Mouse (Mus musculus) mouse embryonic stem cell (cell line): ENCODE measurements at regions not wholly inside any gene's neighbourhood (a gene's known extent, or its start where the extent isn't known, plus 50 kb on each side); places are given as distances from the start of the nearest gene placed in this dataset.
"Not testable (repeated sequence)": the region's sequence is repeated elsewhere in the genome, so short reads cannot be mapped to it uniquely, and the experiment has no call there.

Source experiments
- in situ Hi-C, 2 experiments: fragments of 300-500 bp; cut with MboI; formaldehyde crosslinking; loops; 1 replicate in 1 of 2; 3 replicates in 1 of 2; pipeline ENCODE4 v1.14.3; 2019 to 2020; ENCODE audit warnings: low sequenced_read_pairs in 2 of 2, low pct_unique_long_range_greater_than_20kb in 1 of 2, mixed read lengths in 1 of 2; ENCODE audit not compliant: unreplicated experiment in 1 of 2

GRCm38 (mm10) chr12:51143196-51143595 is 204.7 kb upstream of the G2e3 start:
- in situ Hi-C loops = no loop called here

- in situ Hi-C loops = not testable (repeated sequence)
These were observed 214.2 kb upstream of the G2e3 start for GRCm38 (mm10) chr12:51133676-51134075.

GRCm38 (mm10) chr12:51128274-51128673 is 219.6 kb upstream of the G2e3 start:
- in situ Hi-C loops = no loop called here

- in situ Hi-C loops = no loop called here
These were observed 229.1 kb upstream of the G2e3 start for GRCm38 (mm10) chr12:51118781-51119180.

GRCm38 (mm10) chr12:51118021-51118694 is 229.7 kb upstream of the G2e3 start:
- in situ Hi-C loops = no loop called here

GRCm38 (mm10) chr12:51117436-51118020 is 230.3 kb upstream of the G2e3 start:
- in situ Hi-C loops = no loop called here

GRCm38 (mm10) chr12:51111811-51112210 is 236.1 kb upstream of the G2e3 start:
- in situ Hi-C loops = no loop called here

- in situ Hi-C loops = no loop called here
These were observed 239.8 kb upstream of the G2e3 start for GRCm38 (mm10) chr12:51108044-51108443.

- in situ Hi-C loops = no loop called here
These were observed 244.3 kb upstream of the G2e3 start for GRCm38 (mm10) chr12:51103541-51104042.

- in situ Hi-C loops = no loop called here
These were observed 246.2 kb upstream of the G2e3 start for GRCm38 (mm10) chr12:51101636-51102035.

- in situ Hi-C loops = no loop called here
These were observed 247.0 kb upstream of the G2e3 start for GRCm38 (mm10) chr12:51100868-51101267.

GRCm38 (mm10) chr12:51095974-51096373 is 251.9 kb upstream of the G2e3 start:
- in situ Hi-C loops = no loop called here

- in situ Hi-C loops = no loop called here
These were observed 258.5 kb upstream of the G2e3 start for GRCm38 (mm10) chr12:51089324-51089723.

GRCm38 (mm10) chr12:51081809-51082208 is 266.1 kb upstream of the G2e3 start:
- in situ Hi-C loops = no loop called here

- in situ Hi-C loops = no loop called here
These were observed 274.4 kb upstream of the G2e3 start for GRCm38 (mm10) chr12:51073503-51073902.

- in situ Hi-C loops = no loop called here
These were observed 286.9 kb upstream of the G2e3 start for GRCm38 (mm10) chr12:51060931-51061330.

GRCm38 (mm10) chr12:51058569-51058968 is 289.3 kb upstream of the G2e3 start:
- in situ Hi-C loops = no loop called here

- in situ Hi-C loops = no loop called here
These were observed 289.8 kb upstream of the G2e3 start for GRCm38 (mm10) chr12:51058104-51058503.

- in situ Hi-C loops = no loop called here
These were observed 300.7 kb upstream of the G2e3 start for GRCm38 (mm10) chr12:51047116-51047515.

GRCm38 (mm10) chr12:51045437-51045836 is 302.4 kb upstream of the G2e3 start:
- in situ Hi-C loops = no loop called here
